Mouse (Mus musculus) lung, embryonic 14.5 days (tissue): ENCODE measurements at regions not wholly inside any gene's neighbourhood (a gene's known extent, or its start where the extent isn't known, plus 50 kb on each side); places are given as distances from the start of the nearest gene placed in this dataset.
A peak's percentile ranks its signal among the peaks of the same experiment; 100 is the strongest.

Experiments used
- ATAC-seq: fragments of 200-750 bp; cut with Nextera tagmentation; 2 replicates; pipeline ENCODE4 v1.8.0; 2017; ENCODE audit warnings: mild to moderate bottlenecking, moderate TSS enrichment, moderate library complexity; ENCODE audit not compliant: insufficient read depth
- DNase-seq: peaks from one replicate; pipeline ENCODE4 v3.0.0-alpha.2; 2015
- H3K27ac ChIP-seq: fragments of 300-500 bp; sonication (generic); 2 replicates; pipeline ENCODE4 v1.5.1; 2014; ENCODE audit warnings: low read depth, mild to moderate bottlenecking, moderate library complexity
- H3K27me3 ChIP-seq: fragments of 300-500 bp; sonication (generic); 2 replicates; pipeline ENCODE4 v1.6.1; 2014; ENCODE audit warnings: low read length, control low read depth; ENCODE audit not compliant: insufficient read depth
- H3K36me3 ChIP-seq: fragments of 300-500 bp; sonication (generic); 2 replicates; pipeline ENCODE4 v1.6.1; 2014; ENCODE audit warnings: control low read depth; ENCODE audit not compliant: insufficient read depth
- H3K4me1 ChIP-seq: fragments of 300-500 bp; sonication (generic); 2 replicates; pipeline ENCODE4 v1.6.1; 2014; ENCODE audit warnings: antibody characterized with exemption, control low read depth; ENCODE audit not compliant: insufficient read depth
- H3K4me2 ChIP-seq: fragments of 300-500 bp; sonication (generic); 2 replicates; pipeline ENCODE4 v1.6.1; 2014; ENCODE audit warnings: mild to moderate bottlenecking
- H3K4me3 ChIP-seq: fragments of 300-500 bp; sonication (generic); 2 replicates; pipeline ENCODE4 v1.5.1; 2014; ENCODE audit warnings: low read depth, low read length
- H3K9ac ChIP-seq: fragments of 300-500 bp; sonication (generic); 2 replicates; pipeline ENCODE4 v1.6.1; 2014
- H3K9me3 ChIP-seq: fragments of 300-500 bp; sonication (generic); 2 replicates; pipeline ENCODE4 v1.6.1; 2016; ENCODE audit warnings: low read depth, low read length, control low read depth
- CTCF ChIP-seq: IDR thresholded peaks from 2 replicates; pipeline ENCODE4 v1.5.1; 2016; ENCODE audit warnings: antibody characterized with exemption, low read depth
- WGBS: fragments of 180-500 bp; shearing (Covaris S2); extraction: QIAGEN DNeasy Blood & Tissue Kit; methylation state at CpG from one replicate; pipeline ENCODE4 v1.1.7; 2014; 5-methylcytosine and 5-hydroxymethylcytosine counted together

- 59% methylated on average over 5 of the region's 5 CpGs for WGBS
- H3K36me3 ChIP-seq = no peaks in the 10 kb centered on the region
- no peak overlapping the region for H3K9ac ChIP-seq
- no peaks in the 10 kb centered on the region for H3K9me3 ChIP-seq
- no peak overlapping the region for H3K4me3 ChIP-seq
- DNase-seq (peak; percentile 16), ATAC-seq (no peak)
- no peak for TF ChIP-seq CTCF
- H3K27me3 ChIP-seq = no peaks in the 10 kb centered on the region
- H3K4me1 ChIP-seq = no peaks in the 10 kb centered on the region
- H3K27ac ChIP-seq = no peak overlapping the region
- no peak overlapping the region for H3K4me2 ChIP-seq
Observed at GRCm38 (mm10) chr8:31599536-31599935, 1829.0 kb upstream of the 5930422O12Rik start.

- Histone ChIP-seq H3K4me3 (no peak overlapping the region), H3K27ac (no peak overlapping the region), H3K27me3 (no peaks in the 10 kb centered on the region), H3K4me2 (no peak overlapping the region), H3K9ac (no peak overlapping the region), H3K36me3 (no peaks in the 10 kb centered on the region), H3K4me1 (no peaks in the 10 kb centered on the region), H3K9me3 (no peaks in the 10 kb centered on the region)
- ATAC-seq (no peak), DNase-seq (no peak)
- WGBS = 71% methylated on average over 3 of the region's 3 CpGs
- TF ChIP-seq CTCF = no peak
Observed at GRCm38 (mm10) chr8:31600979-31601378, 1827.5 kb upstream of the 5930422O12Rik start.

GRCm38 (mm10) chr8:31616501-31616900, 1812.0 kb upstream of the 5930422O12Rik start:
- Histone ChIP-seq H3K4me1 (no peaks in the 10 kb centered on the region), H3K27ac (no peak overlapping the region), H3K36me3 (no peaks in the 10 kb centered on the region), H3K9me3 (no peaks in the 10 kb centered on the region), H3K4me3 (no peak overlapping the region), H3K27me3 (no peaks in the 10 kb centered on the region), H3K4me2 (no peak overlapping the region), H3K9ac (no peak overlapping the region)
- 87% methylated on average over 2 of the region's 2 CpGs for WGBS
- DNase-seq (no peak), ATAC-seq (no peak)
- TF ChIP-seq CTCF = no peak

- no peak for TF ChIP-seq CTCF
- Histone ChIP-seq H3K27me3 (no peaks in the 10 kb centered on the region), H3K4me1 (no peaks in the 10 kb centered on the region), H3K27ac (no peak overlapping the region), H3K9ac (no peak overlapping the region), H3K9me3 (no peaks in the 10 kb centered on the region), H3K36me3 (no peaks in the 10 kb centered on the region), H3K4me3 (no peak overlapping the region), H3K4me2 (no peak overlapping the region)
- DNase-seq = no peak
- no peak for ATAC-seq
- WGBS = 63% methylated on average over 2 of the region's 2 CpGs
Observed at GRCm38 (mm10) chr8:31627708-31628107, 1800.8 kb upstream of the 5930422O12Rik start.

GRCm38 (mm10) chr8:31628146-31628545, 1800.4 kb upstream of the 5930422O12Rik start:
- Histone ChIP-seq H3K4me3 (no peak overlapping the region), H3K9me3 (no peaks in the 10 kb centered on the region), H3K4me1 (no peaks in the 10 kb centered on the region), H3K9ac (no peak overlapping the region), H3K4me2 (no peak overlapping the region), H3K27me3 (no peaks in the 10 kb centered on the region), H3K36me3 (no peaks in the 10 kb centered on the region), H3K27ac (no peak overlapping the region)
- TF ChIP-seq CTCF = no peak
- ATAC-seq (no peak), DNase-seq (no peak)
- 78% methylated on average over 2 of the region's 2 CpGs for WGBS

GRCm38 (mm10) chr8:31638417-31638816, 1790.1 kb upstream of the 5930422O12Rik start:
- ATAC-seq = no peak
- WGBS = 69% methylated on average over 3 of the region's 3 CpGs
- Histone ChIP-seq H3K4me2 (no peak overlapping the region), H3K27ac (no peak overlapping the region), H3K36me3 (no peaks in the 10 kb centered on the region), H3K9ac (no peak overlapping the region), H3K9me3 (no peaks in the 10 kb centered on the region), H3K4me3 (no peak overlapping the region), H3K27me3 (no peaks in the 10 kb centered on the region), H3K4me1 (no peaks in the 10 kb centered on the region)
- DNase-seq = no peak
- TF ChIP-seq CTCF = no peak

- no peak for TF ChIP-seq CTCF
Observed at GRCm38 (mm10) chr8:31663717-31664116, 1764.8 kb upstream of the 5930422O12Rik start.

GRCm38 (mm10) chr8:31665485-31665884, 1763.0 kb upstream of the 5930422O12Rik start:
- Histone ChIP-seq H3K4me2 (no peak overlapping the region), H3K9me3 (no peaks in the 10 kb centered on the region), H3K9ac (no peak overlapping the region), H3K4me3 (no peak overlapping the region), H3K4me1 (no peaks in the 10 kb centered on the region), H3K27ac (no peak overlapping the region), H3K36me3 (no peaks in the 10 kb centered on the region), H3K27me3 (no peaks in the 10 kb centered on the region)
- WGBS = 69% methylated on average over 4 of the region's 4 CpGs
- TF ChIP-seq CTCF = no peak
- ATAC-seq (no peak), DNase-seq (no peak)

More at GRCm38 (mm10) chr8:31663717-31664116, 1764.8 kb upstream of the 5930422O12Rik start:
- no peak overlapping the region for H3K27ac ChIP-seq
- H3K4me2 ChIP-seq = no peak overlapping the region
- no peaks in the 10 kb centered on the region for H3K36me3 ChIP-seq
- no peak overlapping the region for H3K9ac ChIP-seq
- no peak overlapping the region for H3K4me3 ChIP-seq
- peak; percentile 11 for DNase-seq
- H3K9me3 ChIP-seq = no peaks in the 10 kb centered on the region
- H3K27me3 ChIP-seq = no peaks in the 10 kb centered on the region
- H3K4me1 ChIP-seq = no peaks in the 10 kb centered on the region
- ATAC-seq = no peak
